Mouse (Mus musculus) ovary, postnatal 14 days (tissue): ENCODE data around the gene Col4a1.
A peak's percentile ranks its signal among the peaks of the same experiment; 100 is the strongest.

Source experiments
- DNase-seq: peaks from one replicate; pipeline ENCODE4 v3.0.0; 2022; ENCODE audit warnings: low spot score

Col4a1 gene

DNA sequence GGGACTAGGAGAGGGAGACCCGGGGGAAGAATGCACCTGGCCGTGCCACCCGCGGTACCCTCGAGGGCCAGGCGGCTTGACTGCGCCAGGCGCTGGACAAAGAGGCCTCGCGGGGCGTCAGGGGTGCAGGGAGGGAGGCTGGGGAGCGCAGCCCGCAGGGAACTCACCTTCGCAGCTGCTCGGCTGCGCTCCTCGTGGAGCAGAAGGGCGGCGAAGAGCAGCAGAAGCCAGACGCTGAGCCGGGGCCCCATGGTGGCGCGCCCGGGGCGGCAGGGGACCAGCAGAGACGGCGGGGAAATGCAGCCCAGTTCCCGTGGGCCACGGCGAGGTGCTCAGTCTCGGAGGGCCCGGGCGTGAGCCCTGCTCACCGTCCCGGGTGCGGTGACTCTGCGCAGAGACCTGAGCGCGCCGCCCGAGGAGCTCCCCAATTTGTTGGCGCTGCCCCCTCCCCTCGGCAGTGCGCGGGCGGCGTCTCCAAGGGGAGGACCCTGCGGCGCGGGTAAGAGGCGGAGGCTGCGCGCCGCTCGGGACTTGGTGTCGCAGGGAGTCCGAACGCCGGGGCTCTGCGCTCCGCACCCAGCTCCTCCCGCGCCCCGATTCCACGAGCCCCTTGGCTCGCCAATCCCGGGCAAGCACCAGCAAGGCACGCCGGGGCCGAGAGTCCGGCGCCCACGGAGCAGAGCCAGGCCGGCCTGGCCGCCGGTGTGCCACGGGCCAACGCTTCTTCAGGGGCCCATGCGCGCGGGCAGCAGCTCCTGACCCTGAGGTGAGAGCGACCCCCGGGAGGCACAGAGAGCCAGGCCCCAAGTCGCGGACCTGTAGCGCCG is at the start of gene Col4a1, which contains the start of gene Col4a2:
Gene Col4a1 (minus strand): TSS at position 478 of the 827 bp plus-strand sequence.
Gene Col4a2 (plus strand): TSS at position 457 of the 827 bp plus-strand sequence.
- peak; percentile 55 for DNase-seq

- no peak for DNase-seq
Measured at GRCm38 (mm10) chr8:11361546-11362277, 49.1 kb upstream of the Col4a1 start.

DNA sequence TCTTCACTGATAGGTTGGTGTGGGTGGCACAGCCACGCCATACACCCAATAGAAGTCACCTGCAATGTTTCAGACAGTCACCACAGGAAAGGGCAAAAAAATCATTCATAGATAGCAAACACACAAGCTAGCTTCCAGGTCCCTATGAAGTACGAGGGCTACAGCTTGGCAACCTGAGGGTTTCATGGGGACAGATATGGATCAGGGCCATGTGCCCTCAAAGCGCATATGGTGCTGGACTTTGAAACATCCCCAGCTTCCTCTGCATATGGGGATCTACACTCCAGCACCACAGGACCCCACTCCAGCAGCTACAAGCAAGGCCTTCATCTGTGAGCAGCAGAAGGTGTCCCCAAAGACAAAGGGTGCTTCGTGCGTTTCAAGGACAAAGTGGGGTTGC is 47.2 kb upstream of the Col4a1 start:
- DNase-seq, result no peak

GRCm38 (mm10) chr8:11357921-11358436 is 45.4 kb upstream of the Col4a1 start:
- no peak for DNase-seq

DNA sequence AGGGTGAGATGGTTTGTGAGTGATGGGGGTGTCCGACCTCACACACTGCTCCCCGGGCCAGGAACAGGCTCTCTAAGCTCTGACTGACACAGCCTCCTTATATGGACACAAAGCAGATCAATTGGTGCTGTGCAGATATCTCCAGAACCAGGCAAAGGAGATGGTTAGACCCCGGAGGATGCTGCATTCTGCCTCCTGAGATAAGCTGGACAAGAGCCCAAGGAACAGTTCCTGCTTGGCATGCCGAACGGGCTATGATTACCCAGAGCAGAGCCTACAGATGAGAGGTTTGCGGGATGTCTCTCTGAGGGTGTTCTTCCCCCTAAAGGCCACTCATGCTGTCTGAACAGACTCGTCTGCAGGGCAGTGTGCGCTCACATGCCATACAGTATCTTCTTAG is 44.1 kb upstream of the Col4a1 start:
- DNase-seq, result no peak

- DNase-seq, result no peak
Measured at GRCm38 (mm10) chr8:11355900-11356299, 43.3 kb upstream of the Col4a1 start.

GRCm38 (mm10) chr8:11354800-11355451 is 42.3 kb upstream of the Col4a1 start:
- DNase-seq, result no peak

GRCm38 (mm10) chr8:11352514-11352913 is 39.9 kb upstream of the Col4a1 start:
- no peak for DNase-seq

GRCm38 (mm10) chr8:11351355-11351754 is 38.7 kb upstream of the Col4a1 start:
- DNase-seq, result no peak

DNA sequence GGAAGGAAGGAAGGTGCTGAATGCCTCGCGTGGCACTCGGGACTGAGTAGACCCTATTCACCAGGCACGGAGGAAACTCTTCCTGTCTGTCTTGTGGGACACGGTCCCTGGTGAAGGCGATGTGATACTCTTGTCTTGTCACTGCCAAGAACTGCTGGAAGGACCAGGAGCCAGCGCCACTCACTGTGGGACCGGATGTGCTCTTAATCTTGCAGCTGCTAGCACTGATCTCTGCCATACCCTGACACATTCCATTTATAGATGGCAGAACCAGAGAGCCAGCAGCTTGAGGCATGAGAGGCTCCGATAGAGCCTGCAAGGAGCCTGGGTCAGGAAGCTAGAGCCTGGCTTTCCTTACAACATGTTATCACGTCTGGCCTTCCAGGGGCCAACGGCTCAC is 36.0 kb upstream of the Col4a1 start:
- DNase-seq, result no peak

DNA sequence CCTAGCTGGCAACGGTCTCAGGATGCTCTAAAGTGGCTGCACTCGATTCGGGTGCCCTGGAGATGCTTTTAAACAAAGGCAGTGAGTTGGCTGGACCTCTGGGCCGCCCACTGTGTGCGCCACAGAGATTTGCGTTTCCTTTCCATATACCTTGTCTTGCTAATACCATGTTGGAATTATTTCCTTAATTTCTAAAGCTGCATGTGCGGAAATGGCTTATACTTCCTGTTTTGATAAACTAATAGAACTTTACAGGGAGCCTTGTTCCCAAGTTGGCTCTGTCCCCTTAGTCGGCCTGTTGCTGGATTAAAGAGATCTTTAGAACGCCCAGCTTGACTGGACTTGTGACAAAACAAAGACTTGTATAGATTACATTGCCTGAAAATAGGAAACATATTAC is 35.1 kb upstream of the Col4a1 start:
- no peak for DNase-seq

GRCm38 (mm10) chr8:11346225-11346624 is 33.6 kb upstream of the Col4a1 start:
- DNase-seq, result no peak

DNA sequence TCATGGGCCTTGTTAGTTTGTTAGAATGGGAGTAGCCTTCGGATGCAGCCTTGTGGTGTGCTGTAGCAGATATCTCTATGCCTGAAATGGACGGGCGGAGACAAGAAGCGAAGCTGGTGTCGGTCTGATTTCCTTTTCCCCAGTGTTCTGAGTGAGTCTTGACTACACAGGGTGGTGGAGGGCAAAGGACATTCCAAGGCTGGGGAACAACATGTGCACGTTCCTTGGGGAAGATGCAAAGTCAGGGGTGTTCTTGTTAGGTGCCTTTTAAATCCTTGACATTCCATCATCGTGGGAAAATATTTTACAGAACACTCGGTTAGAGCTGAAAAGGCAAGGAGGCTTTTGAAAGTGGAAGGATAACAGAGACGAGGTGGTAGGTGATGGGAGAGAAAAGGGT is 31.8 kb upstream of the Col4a1 start:
- DNase-seq, result no peak

DNA sequence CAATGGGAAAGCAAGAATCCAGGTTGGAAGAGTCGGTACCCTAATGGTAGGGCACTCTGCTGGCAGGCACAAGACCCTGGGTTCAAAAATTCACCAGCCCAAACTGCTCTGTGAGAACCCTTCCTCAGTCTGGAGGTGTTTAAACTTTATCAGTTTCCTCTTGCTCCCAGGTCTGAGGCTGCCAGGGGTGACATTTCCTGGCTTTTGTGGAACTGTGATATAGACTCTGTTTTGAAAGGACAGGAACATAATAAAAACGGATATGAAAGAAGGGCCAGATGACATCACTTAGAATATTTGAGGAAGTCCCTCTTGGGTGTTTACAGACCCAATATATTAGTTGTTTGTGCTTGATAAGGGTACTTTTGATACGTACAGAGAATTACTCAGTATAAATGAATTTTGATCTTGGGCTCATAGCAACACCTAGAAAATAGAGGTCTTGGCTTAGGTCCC is 28.5 kb upstream of the Col4a1 start:
- DNase-seq, result no peak

DNA sequence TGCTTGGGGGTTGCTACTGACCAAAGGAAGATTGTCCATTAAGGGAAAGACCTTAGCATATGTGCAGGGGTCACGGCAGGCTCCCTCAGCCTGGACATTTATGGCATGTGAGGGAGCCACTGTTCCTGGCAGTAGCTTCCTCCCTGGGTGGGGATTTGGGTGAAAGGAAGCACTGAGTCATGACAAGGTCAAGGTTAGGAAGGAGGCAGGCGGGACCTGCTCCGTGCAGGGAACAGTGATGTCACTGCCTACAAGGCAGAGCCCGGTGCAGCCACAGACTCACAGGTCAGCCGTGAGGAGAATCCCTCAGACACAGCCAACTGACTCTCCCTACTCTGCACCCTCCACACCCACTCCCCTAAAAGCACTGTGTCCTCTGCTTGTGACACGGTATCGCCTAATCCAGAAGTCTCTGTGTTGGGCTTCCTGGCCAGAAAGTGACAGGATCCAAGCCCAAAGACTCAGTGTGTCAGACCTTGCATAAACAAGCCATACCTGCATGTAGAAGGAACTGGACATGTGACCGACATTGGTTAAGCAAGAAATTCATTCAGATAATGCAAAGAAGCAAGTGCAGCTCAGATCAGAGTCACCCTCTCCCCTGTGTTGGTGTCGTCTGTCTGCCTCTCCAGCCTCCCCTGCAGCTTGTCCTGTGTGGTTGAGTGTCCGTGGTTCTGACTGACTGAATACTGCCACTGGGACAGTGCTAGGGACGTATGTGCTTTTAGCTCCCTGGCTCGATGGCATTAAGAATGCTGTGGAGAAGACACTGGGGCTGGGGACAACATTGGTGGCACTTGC is 27.9 kb upstream of the Col4a1 start:
- no peak for DNase-seq

GRCm38 (mm10) chr8:11338507-11338906 is 25.9 kb upstream of the Col4a1 start:
- DNase-seq, result no peak

GRCm38 (mm10) chr8:11337642-11338041 is 25.0 kb upstream of the Col4a1 start:
- DNase-seq, result no peak

GRCm38 (mm10) chr8:11336346-11336745 is 23.7 kb upstream of the Col4a1 start:
- no peak for DNase-seq

DNA sequence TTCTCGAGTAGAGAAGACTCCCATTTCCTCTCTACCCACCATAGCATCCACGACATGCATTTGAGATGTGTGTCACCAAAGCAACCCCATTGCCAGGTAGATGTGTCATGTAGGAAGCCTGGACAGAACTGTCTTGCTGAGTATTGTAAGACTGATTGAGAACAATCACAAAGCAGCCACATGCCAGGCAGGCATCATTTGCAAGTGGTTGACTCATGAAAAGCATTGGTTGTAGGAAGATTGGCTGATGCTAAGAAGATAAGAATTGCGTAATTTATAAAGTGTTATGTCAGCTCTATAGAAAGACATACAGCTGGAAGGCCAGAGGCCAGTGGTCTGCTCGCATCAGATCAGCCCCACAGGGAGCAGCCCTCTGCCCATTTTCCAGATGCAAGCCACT is 22.6 kb upstream of the Col4a1 start:
- DNase-seq, result no peak

- no peak for DNase-seq
Measured at GRCm38 (mm10) chr8:11334493-11334892, 21.9 kb upstream of the Col4a1 start.

DNA sequence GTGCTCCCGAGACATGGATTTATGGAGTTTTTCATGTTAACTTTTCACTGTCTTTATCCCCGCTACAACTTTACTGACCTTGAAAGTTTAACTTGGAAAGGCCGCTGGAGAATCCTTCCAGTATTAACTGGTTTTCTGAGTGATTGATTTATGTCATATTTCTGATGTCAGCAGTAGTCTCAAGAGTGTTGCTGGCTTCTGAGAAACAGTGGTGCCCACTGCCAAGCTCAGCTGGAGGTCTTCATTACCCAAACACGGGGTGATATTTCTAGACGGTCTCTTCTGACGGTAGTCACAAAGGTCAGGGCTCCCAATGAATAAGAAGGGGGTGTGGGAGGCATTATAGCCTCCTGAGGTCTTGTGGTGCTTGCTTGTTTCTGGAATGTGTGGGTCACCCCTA is 21.1 kb upstream of the Col4a1 start:
- DNase-seq, result no peak

DNA sequence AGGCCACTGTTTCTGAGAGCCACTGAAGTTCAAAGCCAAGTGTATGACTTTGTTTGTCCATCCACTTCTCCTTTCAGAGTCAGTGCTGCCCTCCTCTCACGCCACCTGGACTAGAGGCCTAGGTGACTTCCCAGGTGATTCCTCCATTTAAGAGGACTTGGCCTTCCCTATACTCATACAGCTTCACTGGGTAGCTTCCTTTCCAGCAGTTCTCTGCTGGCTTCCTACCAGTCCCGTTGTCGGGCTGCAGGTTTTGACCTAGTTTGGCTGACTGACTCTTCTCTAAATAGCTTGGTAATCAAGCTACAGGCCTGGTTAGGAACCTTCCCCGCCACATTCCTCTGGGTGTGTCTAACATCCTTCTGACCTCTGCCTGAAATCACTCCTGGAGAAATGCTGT is 18.9 kb upstream of the Col4a1 start:
- DNase-seq, result no peak
